Mouse (Mus musculus): Measurements from ENCODE around the gene Usp47.
"Not testable (repeated sequence)": the region's sequence is repeated elsewhere in the genome, so short reads cannot be mapped to it uniquely, and the experiment has no call there.

Gene Usp47

DNA sequence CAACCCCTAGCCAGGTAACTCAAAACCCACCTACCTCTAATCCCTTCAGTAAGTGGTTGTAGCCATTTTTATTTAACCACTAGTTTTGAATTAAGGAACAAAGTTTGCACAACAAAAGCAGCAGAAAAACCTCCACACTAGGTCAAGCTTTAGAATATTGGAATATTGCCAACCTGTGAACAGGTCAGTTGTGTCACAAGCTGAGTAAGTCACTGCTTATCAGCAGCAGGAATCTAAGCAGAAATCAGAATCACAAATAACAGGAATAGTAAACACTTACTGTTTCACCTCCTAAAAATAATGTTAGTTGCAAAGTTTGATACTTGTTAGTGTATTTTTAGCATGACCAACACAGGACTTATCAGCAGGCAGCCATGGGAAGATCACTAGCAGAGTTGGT, 17.0 kb downstream of the Usp47 start:
- DNase-seq (ENCODE audit: low spot score): no peak

DNA sequence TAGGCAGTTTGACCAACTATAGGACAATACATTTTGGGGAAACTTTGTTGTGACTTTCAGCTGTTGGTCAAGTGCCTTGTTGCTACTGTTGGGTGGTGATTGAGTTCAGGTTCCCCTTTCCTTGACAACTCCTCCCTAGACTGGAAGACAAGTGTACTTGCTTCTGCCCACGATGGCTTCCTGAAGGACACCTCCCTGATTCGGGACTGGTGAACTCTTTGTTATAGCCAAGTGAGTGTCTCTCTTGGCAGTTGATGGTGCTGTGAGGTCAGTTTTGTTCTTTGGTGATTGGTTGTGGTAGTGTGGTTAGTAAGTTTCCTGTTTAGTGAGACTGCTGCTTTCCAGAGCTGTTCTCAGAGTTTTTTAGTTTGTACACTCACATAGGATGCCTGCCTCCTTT, 19.5 kb downstream of the Usp47 start:
- no peak for DNase-seq (ENCODE audit: low spot score)

DNA sequence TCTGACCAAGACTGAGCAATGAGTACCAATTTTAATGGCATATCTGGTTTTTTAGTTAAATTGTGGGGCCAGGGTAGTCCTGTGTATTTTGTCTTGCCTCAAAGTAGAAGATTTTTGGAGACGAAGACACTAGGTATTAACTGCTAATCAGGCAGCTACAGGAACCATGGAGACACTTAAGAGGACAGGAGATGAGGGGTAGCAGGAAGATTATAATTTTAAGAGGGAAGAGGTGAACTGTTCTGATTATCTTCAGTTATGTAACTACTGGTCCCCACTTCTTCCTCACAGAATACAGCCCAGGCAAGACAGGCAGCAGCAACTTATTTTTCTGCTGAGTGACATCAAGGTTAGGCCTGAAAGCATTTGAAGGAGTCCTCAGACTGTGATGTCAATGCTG, 21.9 kb downstream of the Usp47 start:
- DNase-seq (ENCODE audit: low spot score): no peak

DNA sequence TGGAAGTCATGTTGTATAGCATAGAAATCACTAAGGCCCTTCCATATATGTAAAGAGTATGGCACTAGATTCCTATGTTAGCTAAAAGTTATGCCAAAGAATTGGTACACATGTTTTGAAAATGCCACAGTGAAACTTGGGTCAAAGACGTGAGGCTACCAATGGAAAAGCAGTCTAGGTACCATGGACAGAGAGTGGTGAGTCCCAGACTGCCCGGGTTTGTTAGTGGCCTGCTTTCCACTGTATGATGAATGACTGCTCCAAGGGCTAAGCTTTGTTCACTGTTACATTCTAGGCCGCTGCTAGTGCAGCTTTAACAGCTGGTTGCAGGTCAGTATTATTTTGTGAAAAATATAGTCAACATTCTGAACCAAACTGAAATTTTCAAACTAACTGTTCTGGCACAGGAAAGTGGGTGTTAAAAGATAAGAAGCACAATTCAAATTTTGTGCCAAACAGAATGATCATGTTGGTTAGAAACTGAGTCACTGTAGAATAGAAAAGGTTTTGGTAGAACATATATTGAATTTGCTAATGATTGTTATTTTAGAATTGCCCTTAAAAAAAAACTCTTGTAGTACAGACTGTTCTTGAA, 22.6 kb downstream of the Usp47 start:
- DNase-seq (ENCODE audit: low spot score): no peak

DNA sequence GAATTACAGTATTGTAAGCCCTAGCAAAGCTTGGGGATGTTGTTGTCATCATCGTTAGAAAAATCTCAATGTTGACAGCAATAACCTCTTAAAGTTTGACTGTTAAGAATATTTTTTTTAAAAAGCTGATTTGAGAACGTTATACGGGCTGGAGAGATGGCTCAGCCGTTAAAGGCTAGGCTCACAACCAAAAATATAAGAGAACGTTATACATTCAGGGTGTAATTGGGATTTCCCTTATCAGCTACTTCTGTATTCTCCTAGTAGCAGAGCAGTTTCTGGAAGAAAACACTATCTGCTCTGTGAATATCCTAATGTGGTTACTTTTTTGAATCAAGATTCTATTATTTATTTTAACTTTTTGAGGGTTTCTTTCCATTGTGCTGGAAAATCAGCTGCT, 25.3 kb downstream of the Usp47 start:
- no peak for DNase-seq (ENCODE audit: low spot score)

DNA sequence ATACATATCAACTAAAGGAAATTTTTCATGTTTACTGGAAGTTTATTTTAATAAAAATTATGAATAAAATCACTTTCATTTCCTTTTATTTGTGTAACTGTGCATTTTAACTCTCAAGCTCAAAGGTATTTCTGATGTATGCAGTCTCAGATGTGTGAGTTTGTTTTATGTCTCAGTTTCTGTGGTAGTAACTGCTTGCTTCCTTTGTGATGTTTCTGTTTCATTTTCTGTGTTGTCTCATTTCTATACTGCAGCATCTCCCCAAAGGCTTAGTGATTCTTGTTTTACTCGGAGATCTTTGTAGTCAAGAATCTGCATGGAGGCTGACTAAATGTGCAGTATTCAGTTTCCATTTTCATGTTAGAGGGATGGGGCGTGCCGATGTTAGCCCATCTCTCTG, 30.4 kb downstream of the Usp47 start:
- no peak for DNase-seq (ENCODE audit: low spot score)

DNA sequence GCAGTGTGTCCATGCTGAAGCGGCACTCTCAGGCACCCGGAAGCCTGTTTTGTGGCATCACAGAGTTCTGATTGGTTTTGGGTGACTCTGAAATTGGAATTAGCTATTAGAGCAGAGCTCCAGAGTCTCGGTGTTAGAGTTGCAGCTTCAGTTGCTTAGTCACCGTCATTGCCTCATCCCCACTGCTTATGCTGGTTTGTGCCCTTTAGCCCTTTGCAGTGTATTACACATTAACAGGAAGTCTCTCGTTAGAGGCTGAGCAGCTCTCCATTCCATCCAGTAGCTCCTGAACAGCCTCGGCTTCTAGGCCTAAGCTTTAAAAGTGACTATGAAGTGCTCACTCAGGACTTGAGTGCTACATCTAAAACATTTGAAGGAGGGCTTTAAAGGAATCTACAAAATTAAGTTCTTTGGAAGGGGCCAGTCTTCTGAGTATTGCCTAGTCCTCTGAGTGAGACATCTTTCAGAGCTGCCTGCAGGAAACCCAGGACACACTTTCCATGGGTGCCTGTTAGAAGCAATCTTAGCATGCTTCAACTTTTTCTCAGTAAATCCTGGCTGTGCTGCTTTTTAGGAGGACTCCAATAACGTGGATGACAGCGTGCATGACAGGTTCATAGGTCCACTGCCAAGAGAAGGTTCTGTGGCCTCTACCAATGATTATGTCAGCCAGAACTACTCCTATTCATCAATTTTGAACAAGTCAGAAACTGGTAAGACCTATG, 32.8 kb downstream of the Usp47 start:
- no peak for DNase-seq (ENCODE audit: low spot score)

DNA sequence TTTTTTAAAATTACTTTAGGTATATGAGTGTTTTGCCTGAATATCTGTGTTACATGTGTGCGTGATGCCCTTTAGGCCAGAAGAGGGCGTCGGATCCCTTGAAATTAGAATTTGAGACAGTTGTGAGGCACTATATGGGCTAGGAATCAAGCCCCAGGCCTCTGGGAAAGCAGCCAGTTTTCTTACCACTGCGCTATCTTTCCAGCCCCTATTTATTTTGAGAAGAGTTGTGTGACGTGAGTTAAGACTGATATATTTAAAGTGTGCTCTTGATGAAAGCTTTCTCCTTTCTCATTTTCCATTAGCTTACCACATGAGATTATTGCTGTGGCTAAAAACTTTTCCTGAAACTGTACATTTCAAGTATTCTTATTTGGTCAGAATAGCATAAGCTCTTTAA, 51.6 kb downstream of the Usp47 start:
- no peak for DNase-seq (ENCODE audit: low spot score)

DNA sequence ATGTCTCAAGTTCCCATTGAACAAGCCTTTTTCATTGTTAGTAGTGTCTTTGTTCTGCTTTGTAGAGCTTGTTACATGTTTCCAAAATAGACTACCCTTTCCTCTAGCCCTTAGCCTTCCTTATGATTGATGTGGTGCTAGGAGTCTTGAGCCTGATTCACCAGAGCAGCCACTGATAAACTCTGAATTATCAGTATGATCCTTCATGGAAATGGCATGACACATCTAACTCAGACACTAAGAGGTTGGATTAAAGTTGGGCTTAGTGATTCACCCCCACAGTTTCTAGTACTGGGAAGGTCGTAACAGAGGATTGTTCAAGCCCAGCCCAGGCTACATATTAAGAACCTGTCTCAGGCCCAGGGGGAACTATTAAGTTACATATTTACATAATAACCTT, 59.3 kb downstream of the Usp47 start:
- DNase-seq (ENCODE audit: low spot score): no peak

DNA sequence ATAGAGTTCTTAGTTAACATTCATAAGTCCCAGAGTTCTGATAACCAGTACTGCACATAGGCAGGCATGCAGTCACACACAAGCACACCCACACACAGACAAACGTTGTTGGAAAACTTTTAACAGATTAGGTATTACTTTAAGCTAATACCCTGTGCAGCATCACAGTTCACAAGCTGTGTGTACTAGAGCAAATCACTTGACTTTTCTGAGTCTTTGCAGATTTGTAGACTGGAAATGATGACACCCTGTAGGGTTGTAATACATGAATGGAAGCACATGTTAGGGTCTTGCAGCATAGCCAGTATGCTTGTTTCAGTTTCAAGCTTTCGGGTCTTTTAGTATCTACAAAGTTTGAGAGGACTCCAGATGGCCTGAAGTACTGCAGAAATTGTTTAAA, 60.9 kb downstream of the Usp47 start:
- no peak for DNase-seq (ENCODE audit: low spot score)

DNA sequence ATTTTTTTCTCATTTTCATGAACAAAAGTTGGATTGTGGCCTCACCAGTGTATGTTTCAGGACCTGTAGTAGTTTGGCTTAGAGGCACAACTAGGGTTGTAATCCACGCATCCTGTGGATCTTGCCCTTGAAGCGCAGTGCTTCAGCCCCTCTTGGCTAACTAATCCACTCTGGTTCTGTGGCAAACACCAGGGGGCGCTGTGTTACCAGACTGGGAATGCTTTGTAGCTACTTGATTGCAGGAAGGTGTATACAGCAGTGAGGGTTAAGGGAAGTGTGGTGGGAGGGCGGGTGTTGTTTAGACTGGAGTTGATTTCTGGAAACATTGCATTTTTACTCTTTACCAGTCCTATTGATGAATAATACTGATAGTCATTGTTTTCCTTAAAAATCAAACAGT, 61.8 kb downstream of the Usp47 start:
- DNase-seq (ENCODE audit: low spot score): peak; percentile 91

DNA sequence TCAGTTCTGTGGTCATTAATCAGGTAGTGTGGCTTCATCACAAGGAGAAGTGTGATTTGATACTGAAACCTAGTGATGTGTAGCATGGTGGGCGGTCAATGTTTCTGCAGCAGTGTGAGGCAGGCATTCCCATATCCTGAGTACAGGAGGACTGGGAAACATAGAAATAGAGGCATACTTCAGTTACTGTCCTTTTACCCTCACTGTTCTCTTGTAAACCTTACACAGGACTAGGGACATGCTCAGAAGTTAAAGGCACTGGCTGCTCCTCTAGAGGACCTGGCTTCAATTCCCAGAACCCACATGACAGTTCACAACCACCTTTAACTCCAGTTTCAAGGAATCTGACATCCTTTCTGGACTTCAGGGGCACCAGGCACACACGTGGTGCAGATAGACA, 62.9 kb downstream of the Usp47 start:
- no peak for DNase-seq (ENCODE audit: low spot score)

DNA sequence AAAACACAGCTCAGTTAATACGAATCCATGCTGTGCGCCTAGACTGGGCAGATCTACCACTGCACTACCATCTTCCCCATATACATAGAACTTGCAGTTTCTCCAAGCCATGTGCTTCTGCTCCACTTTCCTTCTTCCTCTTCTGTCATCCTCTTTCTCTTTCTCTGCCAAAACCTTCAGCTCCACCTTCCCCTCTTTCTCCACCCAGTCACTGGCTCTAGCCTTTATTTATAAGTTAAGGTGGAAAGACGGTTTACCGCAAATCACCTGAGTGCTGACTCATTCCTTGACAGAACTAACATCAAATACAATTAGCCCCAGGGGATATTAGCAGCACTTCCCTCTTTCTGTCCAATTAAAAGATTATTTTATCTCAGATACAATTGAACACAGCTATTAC, 71.6 kb downstream of the Usp47 start:
- DNase-seq (ENCODE audit: low spot score): not testable (repeated sequence)

DNA sequence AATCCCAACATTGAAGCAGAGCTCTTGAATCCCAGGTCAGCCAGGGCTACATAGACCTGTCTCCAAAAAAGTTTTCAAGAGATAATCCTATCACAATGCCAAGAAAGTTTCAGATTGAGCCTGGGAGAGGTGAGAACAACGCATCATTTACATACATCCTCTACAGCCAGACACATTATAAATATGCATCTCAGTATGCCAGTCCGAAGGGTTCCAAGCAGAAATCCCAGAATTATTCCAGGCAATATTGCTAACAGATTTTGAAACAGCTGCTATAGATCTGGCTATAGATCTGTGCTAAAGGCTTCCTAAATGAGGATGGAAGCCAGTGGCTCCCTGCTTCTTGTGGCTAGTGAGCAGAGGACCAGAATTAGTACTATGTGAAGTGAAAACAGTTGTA, 77.6 kb downstream of the Usp47 start:
- DNase-seq (ENCODE audit: low spot score): no peak

DNA sequence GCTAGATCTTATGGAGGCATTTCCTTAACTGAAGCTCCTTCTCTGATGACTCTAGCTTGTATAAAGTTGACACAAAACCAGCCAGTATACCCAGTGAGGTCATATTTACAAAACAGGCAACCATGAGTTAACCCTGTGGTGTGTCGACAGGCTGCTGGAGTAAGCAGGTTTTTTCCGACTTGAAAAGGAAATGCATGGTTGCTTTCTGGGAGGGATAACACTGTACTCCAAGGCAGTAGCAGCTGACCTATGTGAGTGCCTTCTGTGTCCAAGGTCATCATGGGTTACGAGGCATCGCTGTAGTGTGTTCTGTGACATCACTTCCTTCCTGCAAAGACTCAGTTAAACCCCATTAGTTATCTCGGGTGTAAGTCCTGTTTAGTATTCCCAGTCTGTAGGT, 79.6 kb downstream of the Usp47 start:
- no peak for DNase-seq (ENCODE audit: low spot score)

DNA sequence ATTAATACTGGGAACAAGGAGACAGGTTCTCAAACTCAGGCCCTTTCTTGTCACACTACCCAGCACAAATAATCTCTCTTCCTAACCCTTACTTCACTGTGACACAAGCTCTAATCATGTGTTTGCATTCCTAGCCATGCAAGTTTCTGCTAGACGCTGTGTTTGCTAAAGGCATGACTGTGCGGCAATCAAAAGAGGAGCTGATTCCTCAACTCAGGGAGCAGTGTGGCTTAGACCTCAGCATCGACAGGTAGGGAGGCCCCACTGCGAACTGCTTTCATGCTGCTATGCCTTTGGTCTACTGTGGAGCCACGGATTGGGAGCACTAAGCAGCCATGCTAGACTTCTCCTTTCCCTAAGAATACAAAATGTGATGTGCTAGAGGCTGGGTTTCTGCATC, 80.5 kb downstream of the Usp47 start:
- DNase-seq (ENCODE audit: low spot score): peak; percentile 42

DNA sequence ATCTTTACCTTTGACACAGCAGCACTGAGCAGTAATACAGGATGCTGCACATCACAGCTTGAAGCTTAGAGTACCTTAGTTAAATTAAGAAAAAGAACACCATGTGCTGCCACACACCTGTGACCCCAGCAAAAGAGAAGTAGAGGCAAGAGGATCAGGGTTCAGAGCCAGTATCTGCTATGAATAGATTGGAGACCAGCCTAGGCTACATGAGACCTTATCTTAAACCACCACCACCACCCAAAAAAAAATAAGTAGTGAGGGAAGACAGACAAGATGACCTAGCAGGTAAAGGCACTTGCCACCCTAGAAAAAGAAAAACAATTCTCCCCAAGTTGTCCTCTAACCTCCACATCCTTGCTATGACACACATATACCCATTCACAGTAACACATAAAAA, 85.5 kb downstream of the Usp47 start:
- no peak for DNase-seq (ENCODE audit: low spot score)

DNA sequence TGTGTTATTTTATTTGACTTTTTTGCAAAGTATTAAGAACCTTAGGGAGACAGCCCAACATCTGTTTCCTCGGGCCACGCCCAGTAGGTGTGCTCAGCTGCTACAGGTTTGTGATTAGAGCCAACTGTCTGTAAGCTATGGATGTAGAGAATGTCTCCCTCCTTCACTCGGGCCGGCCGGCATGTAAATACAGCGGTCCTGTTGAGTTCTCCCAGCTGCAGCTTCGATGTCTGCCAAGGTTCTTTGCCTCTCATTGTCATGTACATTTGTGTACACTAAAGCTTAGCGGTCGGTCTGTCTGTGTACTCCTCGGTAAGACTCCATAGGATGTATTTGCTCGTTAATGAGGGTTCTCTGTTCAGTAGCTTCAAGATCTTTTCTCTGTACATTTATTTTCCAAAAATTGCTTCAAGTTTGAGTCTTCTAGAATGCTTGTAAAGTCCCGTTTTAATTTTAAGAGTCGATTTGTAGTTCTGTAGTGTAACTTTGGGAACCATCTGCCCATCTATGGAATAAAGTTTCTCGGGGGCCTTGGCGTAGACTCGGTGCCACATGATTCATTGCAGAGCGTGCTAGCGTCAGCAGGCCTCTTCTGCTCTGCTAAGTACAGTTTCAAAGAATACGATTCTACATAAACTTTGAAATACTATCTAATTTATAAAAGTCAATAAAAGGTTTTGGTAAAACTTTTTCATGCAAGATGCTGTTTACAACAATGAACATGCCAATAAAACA, 87.5 kb downstream of the Usp47 start:
- DNase-seq (ENCODE audit: low spot score): no peak

DNA sequence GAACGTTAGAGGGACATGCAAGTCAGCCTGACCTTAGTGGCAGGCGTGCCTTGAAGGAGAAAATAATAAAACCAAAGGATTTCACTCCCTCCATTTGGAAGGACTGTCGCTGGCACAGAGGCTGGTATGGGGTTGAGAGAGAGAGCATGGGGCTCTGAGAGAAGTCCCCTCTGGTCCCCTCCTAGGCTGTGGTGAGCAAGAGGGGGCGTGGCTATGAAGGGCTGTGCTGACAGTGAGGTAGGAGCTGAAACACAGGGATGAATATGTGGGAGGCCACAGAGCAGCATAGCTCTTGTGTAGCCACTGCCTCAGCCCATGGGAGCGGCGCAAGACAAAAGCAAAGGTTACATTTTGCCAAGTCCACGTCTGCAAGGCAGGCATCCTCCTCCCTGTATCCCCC, 94.2 kb downstream of the Usp47 start:
- no peak for DNase-seq (ENCODE audit: low spot score)

DNA sequence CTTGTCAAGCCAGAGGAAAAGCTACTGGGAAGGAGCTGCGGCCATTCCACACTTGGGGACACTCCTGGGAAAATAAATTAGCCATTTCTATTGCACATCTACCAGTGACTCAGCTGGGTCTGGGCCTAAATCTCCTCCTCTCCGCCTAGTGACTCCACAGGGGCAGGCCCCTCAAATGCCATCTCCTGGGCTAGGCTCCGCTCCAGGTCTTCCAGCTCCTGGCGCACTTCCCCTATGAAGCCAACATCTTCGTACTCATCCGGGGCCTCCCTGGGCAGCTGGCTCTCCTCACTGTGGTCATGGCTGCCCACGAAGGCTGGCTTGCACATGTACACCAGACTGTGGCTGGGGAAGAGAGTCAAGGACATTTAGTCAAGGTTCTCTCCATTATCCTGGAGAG, 94.8 kb downstream of the Usp47 start:
- DNase-seq (ENCODE audit: low spot score): no peak

DNA sequence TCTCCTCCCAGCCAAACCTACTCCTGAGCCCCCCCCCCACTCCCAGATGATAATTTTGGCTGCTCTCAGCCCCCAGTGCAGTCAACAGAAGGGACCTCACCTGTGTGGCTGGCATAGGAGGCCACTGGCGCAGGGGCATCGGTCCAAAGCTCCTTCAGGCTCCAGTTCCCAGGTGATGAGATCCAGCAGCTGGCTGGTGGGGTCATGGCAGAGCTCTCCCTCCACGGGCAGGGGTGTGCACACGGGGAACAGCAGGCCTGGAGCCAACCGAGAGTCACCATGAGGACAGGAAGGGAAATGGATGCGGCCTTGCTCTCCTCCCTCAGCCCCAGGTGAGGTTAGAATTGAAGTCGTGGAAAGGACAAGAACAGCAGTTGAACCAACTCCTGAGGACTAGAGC, 95.9 kb downstream of the Usp47 start:
- DNase-seq (ENCODE audit: low spot score): no peak

DNA sequence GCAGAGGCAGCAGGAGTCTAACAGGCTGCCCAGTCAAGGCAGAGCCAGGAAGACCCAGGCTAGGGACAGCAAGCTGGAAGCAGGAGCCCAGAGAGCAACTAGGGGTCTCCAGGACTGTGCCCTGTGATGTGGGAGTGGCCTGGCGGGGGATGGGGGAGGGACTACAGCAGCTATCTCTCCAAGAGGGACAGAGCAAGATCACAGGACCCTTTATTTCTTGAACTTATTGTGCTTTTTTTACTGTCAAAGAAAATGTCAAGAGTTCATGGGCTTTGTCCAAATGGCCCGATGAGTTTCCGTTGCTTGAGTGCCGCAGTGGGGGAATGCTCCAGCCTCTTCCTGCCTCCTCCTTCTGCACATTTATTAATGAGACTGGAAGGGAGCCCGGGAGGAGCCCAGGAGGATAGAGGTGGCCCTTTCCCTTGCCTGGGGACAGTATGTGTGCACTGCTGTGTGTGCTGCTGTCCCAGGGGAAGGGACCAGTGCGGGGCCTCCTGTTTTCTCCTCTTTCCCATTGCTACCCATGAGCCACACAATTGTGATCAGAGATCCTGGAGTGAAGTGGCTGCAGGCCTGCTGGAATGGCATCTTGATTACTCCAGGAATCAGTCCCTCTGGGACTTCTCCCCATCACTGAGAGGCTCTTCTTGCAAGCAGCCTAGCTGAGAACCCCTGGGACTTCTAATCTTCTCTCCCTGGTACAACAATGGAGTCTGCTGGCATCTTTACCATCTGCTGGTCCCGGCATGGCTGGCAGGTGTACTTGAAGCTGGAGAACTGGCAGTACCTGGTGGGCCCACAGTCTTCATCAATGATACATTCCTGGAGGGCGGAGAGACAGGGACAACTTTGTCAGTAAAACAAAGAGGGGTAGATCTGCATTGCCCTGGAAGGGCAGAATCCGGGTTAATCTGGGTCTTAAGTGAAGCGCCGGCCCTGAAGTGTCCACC, 97.8 kb downstream of the Usp47 start:
- no peak for DNase-seq (ENCODE audit: low spot score)

Measured in urinary bladder, postnatal 14 days (tissue).